Mouse (Mus musculus) gonadal fat pad, adult 2 months (tissue): ENCODE data around the gene Birc7. TPM values are rescaled to one million over a fixed set of nuclear protein-coding genes. Genes with fewer than 3 reads are reported as not detected.

ENCODE experiments used
- DNase-seq: peaks from one replicate; pipeline ENCODE4 v3.0.0-alpha.2; 2012; ENCODE audit warnings: low read depth
- polyA plus RNA-seq: library from polyadenylated mRNA; depleted of rRNA; stranded (reverse); fragments of >200 nt; gene quantifications from 2 replicates; pipeline ENCODE4 v1.2.3, GENCODE M21; 2012; rRNA removed

Gene Birc7
- polyA plus RNA-seq, 1 experiment = 0.09 TPM

DNA sequence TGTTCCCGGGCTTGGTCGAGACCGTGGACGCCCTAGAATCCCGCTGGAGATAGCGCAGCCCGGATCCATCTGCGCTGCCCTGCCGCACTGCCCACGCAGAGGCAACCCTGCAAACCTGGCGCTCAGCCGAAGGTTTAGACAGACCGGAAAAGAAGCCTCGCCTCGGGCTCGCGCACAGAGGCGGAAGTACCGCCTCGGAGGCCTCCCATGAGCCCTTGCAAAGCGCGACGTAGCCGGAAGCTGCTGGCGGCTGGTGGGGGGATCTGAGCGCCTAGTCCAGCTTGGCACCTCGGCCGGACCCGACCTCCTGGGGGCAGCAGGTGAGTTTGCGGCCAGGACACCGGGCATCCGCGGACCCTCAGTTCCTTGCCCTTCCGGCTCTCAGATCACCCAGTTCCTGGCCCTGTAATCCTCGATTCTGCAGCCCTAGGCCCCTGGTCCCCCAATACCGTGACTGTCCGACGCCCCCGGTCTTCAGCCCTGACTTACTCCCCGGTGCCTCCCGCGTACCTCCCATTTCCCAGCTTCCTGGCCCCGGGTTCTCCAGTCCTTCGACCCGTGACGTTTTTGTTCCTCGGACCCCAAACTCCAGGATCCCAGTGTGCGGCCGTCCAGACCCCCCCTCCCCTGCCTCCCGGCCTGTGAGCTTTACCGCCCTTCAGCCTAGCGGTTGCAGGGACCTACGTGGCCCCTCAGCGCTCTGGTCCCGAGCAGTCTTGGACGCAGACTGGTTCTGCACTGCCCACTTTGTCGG is 38.4 kb downstream of the Birc7 start, which contains the start of gene Arfgap1:
Gene Arfgap1 (plus strand): TSS at position 216 of the 754 bp plus-strand sequence.
- peak; percentile 49 for DNase-seq

- no peak for DNase-seq
Observed at GRCm38 (mm10) chr2:180981133-180981532, 52.3 kb downstream of the Birc7 start.

Other genes starting within 250 kb of the Birc7 start
- gene Dido1, start 219.0 kb upstream of the Birc7 start, polyA plus RNA-seq = 21.5 and 25.8 TPM in 2 replicates
- 44.0 and 44.7 TPM in 2 replicates for gene Gid8, start 218.9 kb upstream of the Birc7 start, polyA plus RNA-seq
- 197 and 221 TPM in 2 replicates for gene Slc17a9, start 203.8 kb upstream of the Birc7 start, polyA plus RNA-seq
- gene Bhlhe23, start 152.1 kb upstream of the Birc7 start, polyA plus RNA-seq = not detected in 2 replicates
- gene Ythdf1, start 8.1 kb upstream of the Birc7 start, polyA plus RNA-seq = 42.2 and 45.4 TPM in 2 replicates
- gene Nkain4, start 25.7 kb downstream of the Birc7 start, polyA plus RNA-seq = 28.8 and 29.0 TPM in 2 replicates
- gene Arfgap1, start 38.2 kb downstream of the Birc7 start, polyA plus RNA-seq = 85.3 and 109 TPM in 2 replicates
- gene Col20a1, start 57.5 kb downstream of the Birc7 start, polyA plus RNA-seq = 1.4 and 1.5 TPM in 2 replicates
- gene Chrna4, start 114.5 kb downstream of the Birc7 start, polyA plus RNA-seq = 0.07 and 0.15 TPM in 2 replicates
- 0.07 and 0.13 TPM in 2 replicates for gene Kcnq2, start 206.3 kb downstream of the Birc7 start, polyA plus RNA-seq
- gene Eef1a2, start 228.0 kb downstream of the Birc7 start, polyA plus RNA-seq = 0.78 TPM in 1 of 2 replicates, not detected in the other